Mouse (Mus musculus) thymus, adult 2 months (tissue): ENCODE measurements around the gene Kirrel3.

Experiments
- CTCF ChIP-seq: fragments of 200-500 bp; IDR thresholded peaks from 2 replicates; pipeline ENCODE4 v1.5.1; 2012; ENCODE audit warnings: mild to moderate bottlenecking, control low read depth, low read length, moderate library complexity, borderline replicate concordance; ENCODE audit not compliant: control insufficient read depth, poor library complexity, insufficient read depth; ENCODE audit errors: extremely low read depth
- POLR2A ChIP-seq: fragments of 200-500 bp; IDR thresholded peaks from 2 replicates; pipeline ENCODE4 v1.6.1; 2012; ENCODE audit warnings: mild to moderate bottlenecking, low read length, control low read depth, moderate library complexity; ENCODE audit not compliant: control insufficient read depth, poor library complexity, insufficient read depth; ENCODE audit errors: extremely low read depth

GRCm38 (mm10) chr9:35049891-35050527 lies 564.3 kb downstream of the Kirrel3 start:
- no peak for TF ChIP-seq CTCF
- TF ChIP-seq POLR2A, result no peak
